Mouse (Mus musculus) stomach, postnatal 0 days (tissue): Measurements from ENCODE around the gene Sgsm3.
A peak's percentile ranks its signal among the peaks of the same experiment; 100 is the strongest.

ENCODE experiments used
- CTCF ChIP-seq: IDR thresholded peaks from 2 replicates; pipeline ENCODE4 v1.5.1; 2016; ENCODE audit warnings: antibody characterized with exemption, low read depth, mild to moderate bottlenecking, moderate library complexity
- EP300 ChIP-seq: optimal IDR thresholded peaks from 2 replicates; pipeline ENCODE3; 2016; ENCODE audit warnings: antibody characterized with exemption

- TF ChIP-seq CTCF (no peak; the same call in 1 of the 2 replicates), EP300 (peak; percentile 58)
These were observed 12.1 kb downstream of the Sgsm3 start for GRCm38 (mm10) chr15:80989712-80990111.
